Mouse (Mus musculus) CH12.LX (cell line): Measurements from ENCODE around the gene Helz2.

Source experiments
- CHD1 ChIP-seq: IDR thresholded peaks from 2 replicates; pipeline ENCODE4 v1.6.1; 2012; ENCODE audit warnings: low read depth, low read length, improper control_type of control experiment, inconsistent platforms
- CHD2 ChIP-seq: IDR thresholded peaks from 2 replicates; pipeline ENCODE4 v1.6.1; 2011; ENCODE audit warnings: low read length, improper control_type of control experiment
- CTCF ChIP-seq, 2 experiments: IDR thresholded peaks in 1 of 2; conservative IDR thresholded peaks in 1 of 2; 2 replicates each; pipeline ENCODE4 v1.5.1; 2011 to 2012; ENCODE audit warnings: low read depth in 2 of 2, low read length in 2 of 2, improper control_type of control experiment in 1 of 2, inconsistent platforms in 1 of 2, mild to moderate bottlenecking in 1 of 2, moderate library complexity in 1 of 2
- EP300 ChIP-seq: IDR thresholded peaks from 2 replicates; pipeline ENCODE4 v1.6.1; 2011; ENCODE audit warnings: low read length, improper control_type of control experiment
- ETS1 ChIP-seq: conservative IDR thresholded peaks from 2 replicates; pipeline ENCODE4 v1.6.1; 2012; ENCODE audit warnings: low read depth, mild to moderate bottlenecking, inconsistent platforms, low read length, improper control_type of control experiment, moderate library complexity
- MXI1 ChIP-seq: IDR thresholded peaks from 2 replicates; pipeline ENCODE4 v1.6.1; 2011; ENCODE audit warnings: mild to moderate bottlenecking, low read depth, low read length, improper control_type of control experiment
- MYC ChIP-seq: IDR thresholded peaks from 2 replicates; pipeline ENCODE4 v1.6.1; 2011; ENCODE audit warnings: low read depth, mild to moderate bottlenecking, improper control_type of control experiment, low read length
- POLR2A ChIP-seq: IDR thresholded peaks from 2 replicates; pipeline ENCODE4 v1.6.1; 2011; ENCODE audit warnings: low read depth, mild to moderate bottlenecking, improper control_type of control experiment, low read length
- RAD21 ChIP-seq: IDR thresholded peaks from 2 replicates; pipeline ENCODE4 v1.6.1; 2011; ENCODE audit warnings: low read depth, mild to moderate bottlenecking, low read length, improper control_type of control experiment, moderate library complexity
- TCF12 ChIP-seq: IDR thresholded peaks from 2 replicates; pipeline ENCODE4 v1.6.1; 2014; ENCODE audit warnings: low read depth, mild to moderate bottlenecking, inconsistent platforms, low read length, improper control_type of control experiment
- ZKSCAN1 ChIP-seq: IDR thresholded peaks from 2 replicates; pipeline ENCODE4 v1.6.1; 2012; ENCODE audit warnings: low read depth, inconsistent platforms, low read length, improper control_type of control experiment, borderline replicate concordance
- ZNF384 ChIP-seq: IDR thresholded peaks from 2 replicates; pipeline ENCODE4 v1.6.1; 2012; ENCODE audit warnings: low read depth, low read length, improper control_type of control experiment, inconsistent platforms

- no peak for TF ChIP-seq CTCF (conservative IDR thresholded peaks at IDR 0.05 in 1 of 2, IDR thresholded peaks at IDR 0.05 in 1 of 2; ENCODE audit: low read depth in 2 of 2, low read length in 2 of 2)
- TF ChIP-seq POLR2A, result no peak
- no peak for TF ChIP-seq MXI1
- no peak for TF ChIP-seq MYC
- no peak for TF ChIP-seq ZKSCAN1
- no peak for TF ChIP-seq TCF12
- no peak for TF ChIP-seq CHD1
- no peak for TF ChIP-seq RAD21
- no peak for TF ChIP-seq ETS1
- no peak for TF ChIP-seq EP300
- TF ChIP-seq ZNF384, result 0 out of 2 replicates have a peak, but pooled peaks have one; percentile 6
- TF ChIP-seq CHD2, result no peak
Measured at GRCm38 (mm10) chr2:181245031-181245430, 3.2 kb upstream of the Helz2 start.
